Mouse (Mus musculus) midbrain, embryonic 15.5 days (tissue): ENCODE results near the gene Klhl36. TPM values are rescaled to one million over a fixed set of nuclear protein-coding genes. Genes with fewer than 3 reads are reported as not detected.

Experiments used
- ATAC-seq: fragments of 200-750 bp; cut with Nextera tagmentation; replicated peaks from 2 replicates; pipeline ENCODE4 v1.8.0; 2017; ENCODE audit warnings: moderate TSS enrichment
- H3K27ac ChIP-seq: fragments of 300-500 bp; sonication (generic); 2 replicates; pipeline ENCODE4 v1.5.1; 2015; ENCODE audit warnings: mild to moderate bottlenecking, inconsistent platforms
- H3K27me3 ChIP-seq: fragments of 300-500 bp; sonication (generic); replicated peaks from 2 replicates; pipeline ENCODE4 v1.6.1; 2015; ENCODE audit warnings: inconsistent platforms
- H3K36me3 ChIP-seq: fragments of 300-500 bp; sonication (generic); replicated peaks from 2 replicates; pipeline ENCODE4 v1.6.1; 2015; ENCODE audit warnings: inconsistent platforms
- H3K4me1 ChIP-seq: fragments of 300-500 bp; sonication (generic); 2 replicates; pipeline ENCODE4 v1.6.1; 2015; ENCODE audit warnings: inconsistent platforms
- H3K4me2 ChIP-seq: fragments of 300-500 bp; sonication (generic); 2 replicates; pipeline ENCODE4 v1.6.1; 2015; ENCODE audit warnings: inconsistent platforms, mild to moderate bottlenecking, moderate library complexity
- H3K4me3 ChIP-seq: fragments of 300-500 bp; sonication (generic); 2 replicates; pipeline ENCODE4 v1.5.1; 2015; ENCODE audit warnings: mild to moderate bottlenecking, inconsistent platforms
- H3K9ac ChIP-seq: fragments of 300-500 bp; sonication (generic); 2 replicates; pipeline ENCODE4 v1.6.1; 2015; ENCODE audit warnings: mild to moderate bottlenecking, inconsistent platforms
- H3K9me3 ChIP-seq: fragments of 300-500 bp; sonication (generic); 2 replicates; pipeline ENCODE4 v1.6.1; 2016; ENCODE audit warnings: inconsistent platforms
- WGBS: fragments of 180-500 bp; shearing (Covaris S2); methylation state at CpG from one replicate; pipeline ENCODE4 v1.1.7; 2015; ENCODE audit warnings: mixed read lengths; 5-methylcytosine and 5-hydroxymethylcytosine counted together
- polyA plus RNA-seq: library from polyadenylated mRNA; unstranded; fragments of >200 nt; fragmentation: Nextera tagmentation; extraction: Ambion mirVana; gene quantifications from 2 replicates; pipeline ENCODE4 v1.2.1, GENCODE M21; 2015

Gene Klhl36
- polyA plus RNA-seq, 1 experiment from 2014 or later, result 20.2 TPM

DNA sequence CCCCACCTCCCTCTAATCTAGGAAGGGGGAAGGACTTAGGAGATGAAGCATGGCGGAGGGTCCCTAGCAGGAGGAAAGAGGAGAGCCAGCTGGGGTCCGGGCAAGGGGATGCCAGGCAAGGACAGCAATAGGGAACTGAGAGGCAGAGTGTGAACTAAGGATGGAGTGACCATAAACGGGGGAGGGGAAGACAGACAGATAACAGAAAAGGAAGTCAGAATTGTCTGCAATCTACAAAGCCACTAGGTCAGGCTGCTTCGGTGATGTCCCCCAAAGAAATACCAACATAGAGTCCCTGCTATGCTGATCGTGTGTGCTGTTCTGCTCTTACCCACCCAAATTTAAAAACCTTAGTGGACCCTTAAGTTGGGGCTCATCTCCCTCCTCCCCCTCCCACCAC, 35.1 kb upstream of the Klhl36 start:
- no peak overlapping the region for H3K4me3 ChIP-seq
- H3K27me3 ChIP-seq, result no peaks in the 10 kb centered on the region
- no peaks in the 10 kb centered on the region for H3K9me3 ChIP-seq
- H3K4me1 ChIP-seq, result peaks cover 52% of the 10 kb centered on the region
- H3K36me3 ChIP-seq, result no peaks in the 10 kb centered on the region
- H3K9ac ChIP-seq, result no peak overlapping the region
- no peak for ATAC-seq
- WGBS, result 83% methylated on average over 5 of the region's 5 CpGs
- no peak overlapping the region for H3K4me2 ChIP-seq
- no peak overlapping the region for H3K27ac ChIP-seq

- Histone ChIP-seq H3K4me2 (no peak overlapping the region), H3K4me1 (peaks cover 58% of the 10 kb centered on the region)
Measured at GRCm38 (mm10) chr8:119827721-119828153, 34.3 kb upstream of the Klhl36 start.

DNA sequence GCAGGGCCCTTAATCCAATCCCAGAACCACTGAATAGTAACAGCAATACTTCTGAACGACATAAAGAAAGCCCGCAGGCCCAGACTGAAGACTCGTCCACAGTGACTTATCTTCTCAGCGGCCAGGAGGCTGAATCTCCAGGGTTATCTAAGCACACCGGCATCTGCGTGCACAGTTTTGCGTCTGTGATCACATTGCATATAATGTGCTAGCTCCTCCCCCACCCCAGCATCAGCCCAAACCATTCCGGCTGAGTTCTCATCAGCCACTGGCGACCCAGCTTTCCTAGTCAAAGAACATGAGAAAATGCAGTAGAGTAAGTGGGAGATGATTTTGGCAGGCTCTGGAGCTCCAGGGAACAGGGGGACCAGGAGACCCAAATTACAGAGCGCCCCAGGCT, 33.1 kb upstream of the Klhl36 start:
- no peaks in the 10 kb centered on the region for H3K36me3 ChIP-seq
- no peak overlapping the region for H3K9ac ChIP-seq
- no peak overlapping the region for H3K4me2 ChIP-seq
- H3K4me3 ChIP-seq, result no peak overlapping the region
- H3K27ac ChIP-seq, result 0 out of 2 replicates have a peak overlapping the region, but pooled peaks have one; percentile 36
- no peaks in the 10 kb centered on the region for H3K9me3 ChIP-seq
- 53% methylated on average over 10 of the region's 10 CpGs for WGBS
- H3K4me1 ChIP-seq, result peaks cover 69% of the 10 kb centered on the region
- no peak for ATAC-seq
- H3K27me3 ChIP-seq, result no peaks in the 10 kb centered on the region

More at GRCm38 (mm10) chr8:119827721-119828153, 34.3 kb upstream of the Klhl36 start:
- Histone ChIP-seq H3K36me3 (no peaks in the 10 kb centered on the region), H3K27ac (peak overlapping the region; percentile 7; the same call in 1 of the 2 replicates), H3K4me3 (no peak overlapping the region), H3K9ac (no peak overlapping the region), H3K27me3 (no peaks in the 10 kb centered on the region), H3K9me3 (no peaks in the 10 kb centered on the region)
- WGBS, result 23% methylated on average over 4 of the region's 4 CpGs
- ATAC-seq, result no peak

GRCm38 (mm10) chr8:119829420-119829819, 32.6 kb upstream of the Klhl36 start:
- WGBS, result 81% methylated on average over 13 of the region's 13 CpGs
- no peaks in the 10 kb centered on the region for H3K9me3 ChIP-seq
- H3K36me3 ChIP-seq, result no peaks in the 10 kb centered on the region
- 0 out of 2 replicates have a peak overlapping the region, but pooled peaks have one; percentile 36 for H3K27ac ChIP-seq
- no peak overlapping the region for H3K4me3 ChIP-seq
- no peak overlapping the region for H3K9ac ChIP-seq
- peaks cover 67% of the 10 kb centered on the region for H3K4me1 ChIP-seq
- no peaks in the 10 kb centered on the region for H3K27me3 ChIP-seq
- H3K4me2 ChIP-seq, result no peak overlapping the region
- ATAC-seq, result no peak

DNA sequence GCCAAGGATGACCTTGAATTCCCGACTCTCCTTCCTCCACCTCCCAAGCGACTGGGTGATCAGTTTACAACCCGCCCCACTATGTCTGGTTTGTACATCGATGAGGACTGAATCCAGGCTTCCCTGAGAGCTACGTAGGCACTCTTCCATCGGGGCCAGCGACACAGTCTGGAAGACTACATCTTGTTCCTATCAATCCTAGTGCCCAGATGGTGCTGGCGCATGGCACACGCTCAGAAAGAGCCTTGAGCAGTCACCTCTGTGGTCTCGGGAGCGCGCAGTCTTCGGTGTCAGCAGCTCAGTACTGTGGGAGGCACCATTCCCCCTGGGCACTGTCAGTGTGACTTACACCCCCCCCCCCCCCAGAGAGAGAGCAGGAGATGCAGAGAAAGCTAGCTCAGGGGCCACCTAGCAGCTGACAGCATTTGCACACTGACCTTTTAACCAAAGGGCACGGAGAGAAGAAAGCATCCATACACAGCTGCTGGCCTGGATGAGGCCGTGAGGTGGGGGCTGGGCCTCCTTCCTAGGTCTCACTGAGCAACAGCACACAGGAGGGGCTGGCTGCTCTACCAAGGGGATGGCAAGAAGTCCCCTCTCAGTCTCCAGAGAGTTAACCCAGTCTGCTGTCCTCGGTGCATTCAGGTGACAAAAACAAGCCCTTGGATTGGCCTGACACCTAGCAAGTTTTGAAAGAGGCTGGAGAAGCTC, 32.0 kb upstream of the Klhl36 start:
- Histone ChIP-seq H3K4me1 (peaks cover 67% of the 10 kb centered on the region), H3K4me3 (no peak overlapping the region), H3K27me3 (no peaks in the 10 kb centered on the region), H3K36me3 (no peaks in the 10 kb centered on the region), H3K4me2 (0 out of 2 replicates have a peak overlapping the region, but pooled peaks have one; percentile 5), H3K9ac (no peak overlapping the region), H3K9me3 (no peaks in the 10 kb centered on the region), H3K27ac (no peak overlapping the region)
- no peak for ATAC-seq
- 54% methylated on average over 16 of the region's 16 CpGs for WGBS

GRCm38 (mm10) chr8:119830589-119830988, 31.5 kb upstream of the Klhl36 start:
- no peak overlapping the region for H3K9ac ChIP-seq
- no peaks in the 10 kb centered on the region for H3K36me3 ChIP-seq
- H3K4me2 ChIP-seq, result 0 out of 2 replicates have a peak overlapping the region, but pooled peaks have one; percentile 5
- H3K27me3 ChIP-seq, result no peaks in the 10 kb centered on the region
- H3K27ac ChIP-seq, result no peak overlapping the region
- WGBS, result 48% methylated on average over 7 of the region's 7 CpGs
- peaks cover 72% of the 10 kb centered on the region for H3K4me1 ChIP-seq
- no peak overlapping the region for H3K4me3 ChIP-seq
- no peak for ATAC-seq
- no peaks in the 10 kb centered on the region for H3K9me3 ChIP-seq

- H3K4me3 ChIP-seq, result no peak overlapping the region
- no peaks in the 10 kb centered on the region for H3K9me3 ChIP-seq
- H3K4me2 ChIP-seq, result peak overlapping the region; percentile 28; the same call in 1 of the 2 replicates
- H3K36me3 ChIP-seq, result no peaks in the 10 kb centered on the region
- H3K27me3 ChIP-seq, result no peaks in the 10 kb centered on the region
- H3K27ac ChIP-seq, result peak overlapping the region; percentile 57
- peaks cover 80% of the 10 kb centered on the region for H3K4me1 ChIP-seq
- peak; percentile 34 for ATAC-seq
- peak overlapping the region; percentile 16; the same call in 1 of the 2 replicates for H3K9ac ChIP-seq
- 23% methylated on average over 20 of the region's 20 CpGs for WGBS
Measured at GRCm38 (mm10) chr8:119831336-119831995, 30.6 kb upstream of the Klhl36 start.

GRCm38 (mm10) chr8:119832101-119832617, 29.9 kb upstream of the Klhl36 start:
- Histone ChIP-seq H3K4me1 (peaks cover 84% of the 10 kb centered on the region), H3K4me2 (peak overlapping the region; percentile 28; the same call in 1 of the 2 replicates), H3K36me3 (no peaks in the 10 kb centered on the region), H3K27me3 (no peaks in the 10 kb centered on the region), H3K27ac (peak overlapping the region; percentile 57), H3K4me3 (no peak overlapping the region), H3K9me3 (no peaks in the 10 kb centered on the region), H3K9ac (peak overlapping the region; percentile 16; the same call in 1 of the 2 replicates)
- peak; percentile 21; the same call in 1 of the 2 replicates for ATAC-seq
- 59% methylated on average over 7 of the region's 7 CpGs for WGBS

- Histone ChIP-seq H3K27me3 (no peaks in the 10 kb centered on the region), H3K4me1 (peaks cover 88% of the 10 kb centered on the region), H3K9me3 (no peaks in the 10 kb centered on the region), H3K4me2 (no peak overlapping the region; the same call in 1 of the 2 replicates), H3K36me3 (no peaks in the 10 kb centered on the region), H3K27ac (no peak overlapping the region), H3K9ac (no peak overlapping the region), H3K4me3 (no peak overlapping the region)
- WGBS, result 14% methylated on average over 5 of the region's 5 CpGs
- ATAC-seq, result no peak
Measured at GRCm38 (mm10) chr8:119832931-119833330, 29.1 kb upstream of the Klhl36 start.

DNA sequence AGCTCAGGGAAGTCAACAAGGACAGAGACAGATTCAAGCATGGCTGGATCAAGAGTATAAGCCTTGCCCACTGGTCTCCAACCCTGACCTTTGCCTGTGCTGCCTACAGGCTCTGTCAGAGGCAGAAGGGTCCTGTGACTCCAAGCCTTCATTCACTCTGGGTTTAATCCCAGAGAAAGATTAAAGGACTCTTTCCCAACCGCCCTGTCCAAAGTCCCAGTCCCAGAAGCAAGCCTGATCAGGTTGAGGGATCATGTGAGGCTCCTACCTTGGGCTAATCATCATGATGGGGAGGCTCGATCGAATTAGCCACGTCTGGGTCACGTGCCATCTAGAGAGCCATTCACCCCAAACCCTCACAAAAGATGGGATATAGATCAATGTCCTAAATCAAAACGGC, 27.4 kb upstream of the Klhl36 start:
- no peak overlapping the region for H3K9ac ChIP-seq
- H3K36me3 ChIP-seq, result no peaks in the 10 kb centered on the region
- H3K27ac ChIP-seq, result no peak overlapping the region
- H3K9me3 ChIP-seq, result no peaks in the 10 kb centered on the region
- no peaks in the 10 kb centered on the region for H3K27me3 ChIP-seq
- WGBS, result 92% methylated on average over 6 of the region's 6 CpGs
- H3K4me1 ChIP-seq, result peaks cover 88% of the 10 kb centered on the region
- H3K4me3 ChIP-seq, result no peak overlapping the region
- H3K4me2 ChIP-seq, result no peak overlapping the region
- no peak for ATAC-seq

DNA sequence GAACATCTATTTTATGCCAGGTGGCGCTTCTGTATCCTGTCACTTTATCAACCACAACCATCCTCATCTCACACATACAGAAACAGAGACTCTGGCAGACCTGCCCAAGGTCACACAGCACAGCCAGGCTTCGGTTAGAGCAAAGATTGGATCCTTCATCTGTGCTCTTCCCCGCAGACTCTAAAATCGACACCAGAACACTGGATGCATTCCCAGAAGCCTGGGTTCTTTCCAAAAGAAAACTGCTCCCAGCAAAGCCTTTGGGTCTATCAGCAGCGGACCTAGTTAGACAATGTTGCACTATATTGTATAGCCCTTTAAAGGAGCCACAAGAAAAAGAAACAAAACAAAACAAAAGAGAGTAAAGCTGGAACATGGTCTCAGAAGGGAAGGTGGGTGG, 26.8 kb upstream of the Klhl36 start:
- no peak overlapping the region for H3K4me2 ChIP-seq
- whole genome bisulfite sequencing, result 92% methylated on average over 5 of the region's 5 CpGs

DNA sequence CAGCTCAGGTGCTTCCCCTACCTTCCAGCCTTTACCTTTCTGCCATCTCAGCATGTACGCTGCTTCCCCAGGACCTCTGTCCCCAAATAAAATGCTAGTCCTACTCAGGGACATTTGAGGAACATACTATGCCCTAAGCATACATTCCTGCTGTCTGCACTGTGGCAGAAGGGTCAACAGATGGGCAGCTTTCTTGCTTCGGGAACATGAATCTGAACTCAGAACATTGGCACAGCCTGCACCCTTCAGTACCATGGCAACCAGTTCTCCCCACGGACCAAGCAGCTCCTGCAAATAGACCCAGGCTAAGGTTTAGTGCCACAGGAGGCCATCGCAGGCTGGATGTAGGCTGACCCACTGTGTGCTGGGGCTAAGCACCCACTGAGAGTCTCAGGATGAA, 25.2 kb upstream of the Klhl36 start:
- H3K4me1 ChIP-seq, result peaks cover 78% of the 10 kb centered on the region
- no peaks in the 10 kb centered on the region for H3K27me3 ChIP-seq
- H3K9ac ChIP-seq, result peak overlapping the region; percentile 5; the same call in 1 of the 2 replicates
- WGBS, result 72% methylated on average over 4 of the region's 4 CpGs
- no peak for ATAC-seq
- H3K4me3 ChIP-seq, result no peak overlapping the region
- no peaks in the 10 kb centered on the region for H3K9me3 ChIP-seq
- H3K27ac ChIP-seq, result no peak overlapping the region
- peak overlapping the region; percentile 78 for H3K4me2 ChIP-seq
- H3K36me3 ChIP-seq, result no peaks in the 10 kb centered on the region

More for the DNA sequence above, 26.8 kb upstream of the Klhl36 start:
- Histone ChIP-seq H3K4me3 (no peak overlapping the region), H3K27ac (no peak overlapping the region), H3K27me3 (no peaks in the 10 kb centered on the region), H3K4me1 (peaks cover 83% of the 10 kb centered on the region), H3K9me3 (no peaks in the 10 kb centered on the region), H3K9ac (no peak overlapping the region), H3K36me3 (no peaks in the 10 kb centered on the region)
- ATAC-seq, result no peak
